Mouse (Mus musculus) right cerebral cortex, adult 18-20 months (tissue): ENCODE results near the gene Dnase1l3.

ENCODE experiments used
- DNase-seq: peaks from one replicate; pipeline ENCODE4 v3.0.0; 2022; ENCODE audit warnings: mixed read lengths

The Dnase1l3 gene

DNA sequence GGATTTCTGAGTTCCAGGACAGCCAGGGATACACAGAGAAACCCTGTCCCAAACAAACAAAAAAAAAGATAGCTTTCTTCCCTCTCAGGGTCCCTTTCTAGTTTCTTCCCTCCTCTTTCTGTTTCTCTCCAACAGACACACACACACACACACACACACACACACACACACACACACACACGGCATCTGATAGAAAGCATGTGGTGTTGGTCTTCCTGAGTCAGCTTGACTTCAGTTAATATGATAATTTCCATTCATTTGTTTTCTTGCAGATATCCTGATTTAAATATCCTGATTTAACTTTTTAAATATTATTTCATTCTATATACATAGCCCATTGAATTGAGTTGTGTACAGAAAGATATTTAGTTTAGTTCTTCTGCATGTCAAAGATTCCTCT is 66.0 kb downstream of the Dnase1l3 start:
- no peak for DNase-seq

DNA sequence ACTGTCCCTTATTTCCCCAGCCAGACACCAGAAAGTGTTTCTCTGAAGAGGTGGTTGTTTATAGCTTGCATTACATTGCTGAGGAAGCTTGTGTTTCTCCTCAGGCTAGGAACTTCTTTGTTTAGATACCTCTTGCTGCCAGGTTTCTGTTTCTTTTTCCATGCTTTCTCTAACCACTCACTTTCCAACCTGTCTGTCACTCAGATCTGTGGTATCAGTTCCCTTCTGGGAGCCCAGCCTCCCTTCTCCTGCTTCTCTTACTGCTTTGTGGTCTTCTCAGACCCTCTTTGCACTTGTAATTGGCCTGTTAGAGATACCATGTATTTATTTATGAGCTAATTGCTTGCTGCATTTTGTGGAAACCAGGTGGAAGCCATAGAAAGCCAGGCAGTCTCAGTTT is 70.7 kb downstream of the Dnase1l3 start:
- no peak for DNase-seq

DNA sequence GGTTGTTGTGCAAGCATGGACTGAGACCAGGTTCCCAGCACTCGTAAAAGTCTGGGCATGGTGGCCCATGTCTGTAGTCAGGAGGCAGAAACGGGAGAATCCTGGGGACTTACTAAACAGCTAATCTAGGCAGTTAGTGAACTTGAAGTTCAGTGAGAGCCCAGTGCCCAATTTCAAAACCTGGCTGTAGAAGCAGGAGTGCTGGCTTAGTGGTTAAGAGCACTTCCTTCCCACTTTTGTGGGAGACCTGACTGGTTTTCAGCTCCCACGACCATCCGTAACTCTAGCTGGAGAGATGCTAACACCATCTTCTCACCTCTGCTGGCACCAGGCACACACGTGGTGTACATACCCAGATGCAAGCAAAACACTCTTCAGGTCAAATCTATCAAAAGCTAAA is 72.9 kb downstream of the Dnase1l3 start:
- no peak for DNase-seq

GRCm38 (mm10) chr14:7919921-7920320 is 74.5 kb downstream of the Dnase1l3 start:
- no peak for DNase-seq

DNA sequence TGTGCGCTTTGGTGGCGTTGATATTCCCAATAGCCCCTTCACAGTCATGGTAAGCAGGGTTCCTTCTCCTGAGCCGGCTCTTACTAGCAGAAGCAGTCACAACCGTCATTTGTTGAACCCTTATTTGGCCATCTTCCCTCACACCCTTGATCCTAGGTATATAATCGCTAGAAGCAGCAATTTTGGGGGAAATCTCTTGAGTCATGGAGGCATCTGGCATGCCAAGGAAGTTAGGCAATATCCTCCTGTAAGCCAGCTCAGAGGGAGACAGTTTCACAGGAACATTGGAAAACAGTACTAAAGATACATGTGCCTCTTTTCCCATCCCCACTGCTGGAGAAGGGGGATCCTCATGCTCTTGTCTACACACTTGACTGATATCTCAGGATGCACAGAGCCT is 75.1 kb downstream of the Dnase1l3 start:
- DNase-seq: no peak

DNA sequence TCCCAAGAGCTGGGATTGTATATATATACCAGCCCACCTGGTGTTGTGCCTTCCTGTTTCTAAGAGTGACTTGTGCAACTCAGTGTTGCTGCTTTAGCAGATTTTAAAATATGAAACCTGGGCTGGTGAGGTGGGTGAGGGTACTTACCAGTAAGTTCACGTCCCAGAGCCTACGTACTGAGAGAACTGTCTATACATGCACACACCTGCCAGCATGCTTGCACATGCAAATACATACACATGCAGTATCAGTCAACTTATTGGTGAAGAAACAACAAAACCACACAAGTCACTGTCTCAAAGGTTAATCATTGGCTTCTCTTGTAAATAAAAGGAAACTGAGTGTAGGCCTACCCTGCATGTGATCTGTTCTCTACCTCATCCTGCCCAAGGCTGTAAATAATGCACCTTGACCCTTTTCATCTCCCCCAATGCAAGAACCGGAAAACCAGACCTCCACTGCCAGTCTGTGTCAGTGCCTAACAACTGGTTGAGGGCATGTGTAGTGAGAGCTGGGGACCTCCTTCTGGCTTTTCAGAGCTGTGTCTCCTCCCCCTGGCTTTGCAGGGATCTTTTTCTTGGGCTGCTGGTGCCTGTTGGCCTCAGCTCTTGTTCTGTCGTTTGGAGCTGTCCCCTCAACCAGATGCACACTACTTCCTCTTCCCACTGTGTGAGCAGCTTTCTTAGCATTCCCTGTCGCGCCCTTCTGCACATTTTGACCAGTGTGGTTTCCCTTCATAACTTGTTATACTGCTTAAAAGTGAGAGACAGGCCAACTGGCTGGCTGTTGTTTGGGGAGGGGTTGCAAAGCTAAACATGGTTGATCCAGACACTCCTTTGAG is 76.0 kb downstream of the Dnase1l3 start:
- DNase-seq: no peak
